Mouse (Mus musculus) thymus, postnatal 0 days (tissue): ENCODE results near the gene Cideb. TPM values are rescaled to one million over a fixed set of nuclear protein-coding genes. Genes with fewer than 3 reads are reported as not detected.

Experiments
- DNase-seq: peaks from one replicate; pipeline ENCODE4 v3.0.0-alpha.2; 2015; ENCODE audit warnings: low spot score
- polyA plus RNA-seq: library from polyadenylated mRNA; unstranded; fragments of >200 nt; fragmentation: Nextera tagmentation; extraction: Ambion mirVana; gene quantifications from 2 replicates; pipeline ENCODE4 v1.2.1, GENCODE M21; 2015

The Cideb gene
- polyA plus RNA-seq, 1 experiment from 2014 or later = not detected

GRCm38 (mm10) chr14:55765696-55766095 lies 7.4 kb upstream of the Cideb start, which contains the start of gene Ltb4r1:
Ltb4r1 (plus strand) TSS chr14:55765962.
- DNase-seq = no peak

GRCm38 (mm10) chr14:55763166-55763565 lies 4.9 kb upstream of the Cideb start:
- DNase-seq = no peak

GRCm38 (mm10) chr14:55762001-55762821 lies 4.0 kb upstream of the Cideb start:
- DNase-seq = peak; percentile 44

- no peak for DNase-seq
Observed at GRCm38 (mm10) chr14:55761163-55761562, 2.9 kb upstream of the Cideb start, which contains the start of gene Ltb4r2. Ltb4r2 (plus strand) TSS chr14:55761428.

DNA sequence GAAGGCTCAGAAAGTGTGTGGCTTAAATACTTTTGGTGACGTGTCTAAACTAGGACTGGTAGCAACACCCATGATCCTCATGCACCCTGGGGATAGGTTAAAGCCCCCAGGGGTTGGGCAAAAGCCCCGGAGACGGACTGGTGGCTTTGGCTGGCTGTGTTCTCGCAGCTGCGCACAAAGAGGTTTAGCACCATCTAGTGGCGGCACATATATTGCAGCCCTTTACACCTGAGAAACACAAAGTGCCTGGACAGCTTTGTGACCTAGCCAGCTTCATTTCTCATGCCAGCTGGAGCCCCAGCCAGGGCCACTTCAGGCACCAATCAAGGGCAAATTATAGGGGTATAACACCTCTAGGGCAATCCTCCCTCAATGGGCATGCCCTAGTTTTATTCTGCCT lies 1.9 kb upstream of the Cideb start:
- DNase-seq = peak; percentile 85

- no peak for DNase-seq
Observed at GRCm38 (mm10) chr14:55757566-55757965, 692 bp downstream of the Cideb start.

- DNase-seq = no peak
Observed at GRCm38 (mm10) chr14:55747051-55747847, 11.0 kb downstream of the Cideb start.

GRCm38 (mm10) chr14:55745861-55746237 lies 12.4 kb downstream of the Cideb start:
- no peak for DNase-seq

GRCm38 (mm10) chr14:55745180-55745860 lies 12.9 kb downstream of the Cideb start, which contains the start of the genes Dhrs1 and Nop9:
Dhrs1 (minus strand) TSS chr14:55745690.
Nop9 (plus strand) TSS chr14:55745693.
- DNase-seq = peak; percentile 85

DNA sequence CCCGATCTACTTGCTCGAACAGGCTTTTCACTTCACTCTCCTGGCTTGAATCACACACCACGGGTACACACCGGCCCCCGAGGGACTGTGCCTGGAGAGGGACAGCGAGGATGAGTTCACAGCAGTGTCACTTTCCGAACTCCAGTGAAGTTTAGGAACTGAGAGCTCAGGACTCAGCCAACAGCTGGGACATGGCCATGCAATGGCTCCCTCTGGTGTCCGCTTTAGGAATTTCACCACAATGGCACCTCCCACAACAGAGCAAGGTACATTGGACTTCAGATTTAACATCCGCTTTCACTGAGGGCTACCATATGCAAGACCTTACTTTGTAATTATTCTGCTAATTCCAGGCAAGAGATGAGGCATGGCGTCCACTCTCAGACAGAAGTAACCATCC lies 14.5 kb downstream of the Cideb start:
- peak; percentile 87 for DNase-seq

DNA sequence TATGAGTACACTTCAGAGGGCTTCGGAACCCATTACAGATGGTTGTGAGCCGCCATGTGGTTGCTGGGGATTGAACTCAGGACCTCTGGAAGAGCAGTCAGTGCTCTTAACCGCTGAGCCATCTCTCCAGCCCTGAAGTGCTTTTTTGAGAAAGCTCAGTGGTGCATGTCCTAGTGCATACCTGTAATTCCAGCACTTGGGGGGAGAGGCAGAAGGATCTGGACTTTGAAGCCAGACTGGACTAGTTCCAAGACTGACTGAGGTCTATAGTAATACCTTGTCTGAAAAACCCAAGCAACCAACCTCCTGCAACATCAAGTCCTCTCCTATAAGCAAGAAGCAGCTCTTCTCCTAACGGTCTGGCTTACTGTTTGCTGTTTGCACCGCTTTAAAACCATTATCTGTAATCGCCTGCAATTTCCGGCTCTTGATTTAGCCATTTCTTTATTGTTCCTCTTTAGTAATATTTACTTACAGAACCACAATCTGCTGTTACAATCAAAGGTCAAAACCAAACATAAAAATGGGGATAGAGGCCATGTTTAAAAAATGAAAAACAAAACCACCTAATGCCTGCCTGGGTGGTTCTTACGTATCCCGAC lies 21.1 kb downstream of the Cideb start:
- DNase-seq = no peak

DNA sequence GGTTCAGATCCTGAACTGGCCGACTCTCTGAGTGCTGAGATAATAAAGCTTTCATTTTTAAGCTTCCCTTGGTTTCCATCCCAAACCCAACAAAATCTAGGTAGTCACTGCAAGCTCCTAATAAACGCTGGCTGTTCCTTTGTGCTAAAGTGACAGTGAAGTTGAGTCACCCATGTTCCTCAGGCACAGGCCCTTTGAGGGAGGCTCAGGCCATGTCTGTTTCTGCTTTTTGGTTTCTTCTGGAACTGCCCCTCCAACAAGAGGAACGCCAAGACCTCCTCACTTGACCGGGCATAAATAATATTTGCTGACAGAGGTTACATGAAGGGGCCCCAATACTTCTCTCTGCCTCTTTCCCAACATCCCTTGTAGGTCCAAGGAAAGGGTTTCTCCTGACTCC lies 22.5 kb downstream of the Cideb start:
- no peak for DNase-seq

- DNase-seq = no peak
Observed at GRCm38 (mm10) chr14:55735334-55735733, 22.9 kb downstream of the Cideb start.

DNA sequence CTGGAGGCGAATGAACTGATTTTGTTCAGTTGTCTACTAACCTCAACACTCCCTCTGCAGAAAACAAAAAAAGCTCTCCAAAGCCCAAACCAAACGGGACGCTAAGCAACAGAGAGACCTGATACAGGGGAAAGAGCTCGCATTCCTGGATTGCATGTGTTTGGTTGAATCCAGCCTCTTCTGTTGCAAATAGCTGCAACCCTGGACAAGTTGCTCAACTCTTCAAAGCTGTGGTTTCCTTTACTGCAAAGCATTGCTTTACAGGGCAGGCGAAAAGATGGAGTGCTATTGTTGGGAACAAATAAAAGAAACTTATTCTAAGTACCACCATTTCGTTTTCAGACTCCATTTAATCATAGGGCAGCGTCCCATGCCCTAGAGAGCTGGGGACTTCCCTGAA lies 23.4 kb downstream of the Cideb start:
- no peak for DNase-seq

DNA sequence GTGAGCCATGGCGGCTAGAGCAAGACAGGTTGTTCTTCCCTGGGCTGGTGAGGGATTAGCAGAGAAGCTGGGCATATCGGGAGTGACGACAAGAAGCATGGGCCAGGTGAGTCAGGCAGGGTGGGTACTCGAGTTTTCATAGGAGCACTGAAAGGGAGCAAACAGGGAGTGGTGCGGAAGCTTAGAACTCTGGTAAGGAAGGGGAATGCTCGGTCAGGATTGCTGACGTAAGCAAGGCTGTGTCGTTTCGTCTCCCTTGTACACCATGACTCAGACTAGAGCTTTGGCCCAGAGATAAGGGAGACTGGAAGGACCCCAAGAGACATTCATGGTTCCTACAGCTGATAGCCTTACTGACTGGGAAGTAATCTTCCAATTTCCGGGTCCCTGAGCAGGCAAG lies 24.4 kb downstream of the Cideb start:
- no peak for DNase-seq

DNA sequence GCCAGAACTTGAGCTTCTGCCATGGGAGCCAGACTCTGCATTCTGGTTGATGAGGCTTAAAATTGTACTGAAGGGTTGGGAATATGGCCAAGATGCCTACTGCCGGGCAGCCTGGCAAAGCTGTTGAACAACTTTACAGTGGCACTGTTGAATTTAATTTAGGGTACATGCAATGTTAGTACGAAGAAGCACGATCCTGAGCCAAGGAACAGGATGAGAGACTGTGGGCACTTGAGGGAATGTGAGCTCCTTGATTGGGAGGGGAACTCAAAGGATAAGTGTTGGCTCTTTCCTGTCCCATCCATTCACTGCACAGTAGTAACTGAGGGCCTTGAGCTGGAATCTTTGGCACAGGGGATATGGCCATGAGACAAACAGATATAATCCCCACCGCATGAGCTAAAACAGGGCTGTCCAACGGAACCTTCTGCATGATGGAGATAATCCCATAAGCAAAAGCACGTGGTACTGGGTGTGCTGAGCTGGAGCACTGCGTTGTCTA lies 27.7 kb downstream of the Cideb start:
- DNase-seq = no peak

- DNase-seq = no peak
Observed at GRCm38 (mm10) chr14:55730116-55730515, 28.1 kb downstream of the Cideb start.

- DNase-seq = no peak
Observed at GRCm38 (mm10) chr14:55727889-55728685, 30.2 kb downstream of the Cideb start.

- no peak for DNase-seq
Observed at GRCm38 (mm10) chr14:55726261-55726660, 32.0 kb downstream of the Cideb start.

DNA sequence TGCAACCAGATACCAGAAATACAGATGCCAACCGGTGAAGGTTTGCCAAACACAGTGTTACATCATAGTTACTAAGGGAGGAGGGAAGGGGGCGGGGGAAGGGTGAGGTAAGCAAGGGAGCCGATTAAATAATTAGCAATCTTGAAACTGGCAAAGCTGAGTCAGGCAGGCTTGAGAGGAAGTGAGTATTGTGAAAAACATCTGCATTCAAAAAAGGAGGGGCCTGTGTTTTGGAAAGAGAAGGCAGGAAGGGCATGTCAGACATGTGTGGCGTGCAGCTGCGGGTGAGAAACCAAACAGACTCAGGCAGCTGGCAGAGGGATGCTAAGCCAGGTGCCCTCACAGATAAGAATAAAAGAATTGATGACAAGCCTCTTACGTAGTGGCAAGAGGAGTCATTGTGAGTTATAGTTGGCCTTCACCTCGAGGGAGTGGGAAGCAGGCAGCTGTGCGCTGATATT lies 33.8 kb downstream of the Cideb start:
- DNase-seq = peak; percentile 92
